Mouse (Mus musculus) heart, embryonic 13.5 days (tissue): ENCODE measurements at regions not wholly inside any gene's neighbourhood (a gene's known extent, or its start where the extent isn't known, plus 50 kb on each side); places are given as distances from the start of the nearest gene placed in this dataset.
"Not testable (repeated sequence)": the region's sequence is repeated elsewhere in the genome, so short reads cannot be mapped to it uniquely, and the experiment has no call there.

Source experiments
- ATAC-seq: fragments of 200-750 bp; cut with Nextera tagmentation; 2 replicates; pipeline ENCODE4 v1.8.0; 2017; ENCODE audit warnings: moderate TSS enrichment; ENCODE audit not compliant: insufficient number of reproducible peaks, low FRiP score, low TSS enrichment; ENCODE audit errors: extremely low read depth
- H3K27ac ChIP-seq: fragments of 300-500 bp; sonication (generic); replicated peaks from 2 replicates; pipeline ENCODE4 v1.5.1; 2015; ENCODE audit warnings: moderate library complexity, mild to moderate bottlenecking, inconsistent platforms
- H3K27me3 ChIP-seq: fragments of 300-500 bp; sonication (generic); replicated peaks from 2 replicates; pipeline ENCODE4 v1.6.1; 2015; ENCODE audit warnings: mild to moderate bottlenecking, inconsistent platforms
- H3K36me3 ChIP-seq: fragments of 300-500 bp; sonication (generic); 2 replicates; pipeline ENCODE4 v1.6.1; 2015; ENCODE audit warnings: mild to moderate bottlenecking, inconsistent platforms
- H3K4me1 ChIP-seq: fragments of 300-500 bp; sonication (generic); 2 replicates; pipeline ENCODE4 v1.6.1; 2015; ENCODE audit warnings: inconsistent platforms
- H3K4me2 ChIP-seq: fragments of 300-500 bp; sonication (generic); 2 replicates; pipeline ENCODE4 v1.6.1; 2015; ENCODE audit warnings: inconsistent platforms, mild to moderate bottlenecking, moderate library complexity
- H3K4me3 ChIP-seq: fragments of 300-500 bp; sonication (generic); 2 replicates; pipeline ENCODE4 v1.5.1; 2015; ENCODE audit warnings: moderate library complexity, mild to moderate bottlenecking, inconsistent platforms
- H3K9ac ChIP-seq: fragments of 300-500 bp; sonication (generic); 2 replicates; pipeline ENCODE4 v1.6.1; 2015; ENCODE audit warnings: inconsistent platforms, mild to moderate bottlenecking, moderate library complexity
- H3K9me3 ChIP-seq: fragments of 300-500 bp; sonication (generic); 2 replicates; pipeline ENCODE4 v1.6.1; 2016; ENCODE audit warnings: inconsistent platforms
- WGBS: fragments of 180-500 bp; shearing (Covaris S2); methylation state at CpG from one replicate; pipeline ENCODE4 v1.1.7; 2015; ENCODE audit warnings: mixed read lengths; 5-methylcytosine and 5-hydroxymethylcytosine counted together

DNA sequence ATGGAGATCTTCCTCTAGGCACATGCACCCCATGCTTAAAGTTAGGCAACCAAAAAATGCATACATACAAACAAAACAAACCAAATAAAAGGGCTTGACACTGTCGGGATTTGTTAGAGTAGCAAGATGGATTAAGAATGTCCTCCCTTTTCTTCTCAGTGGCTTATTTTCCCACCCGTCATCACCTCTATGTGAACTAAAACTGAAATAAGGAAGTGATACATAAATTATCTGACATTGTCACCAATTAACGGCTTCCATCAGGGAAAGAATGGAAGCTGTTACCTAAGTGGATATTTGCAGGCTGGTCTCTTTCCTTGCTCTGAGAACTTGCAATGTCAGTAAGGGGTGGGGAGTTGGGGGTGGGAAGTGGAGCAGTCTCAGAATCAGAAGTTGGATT is 541.5 kb downstream of the Diaph3 start:
- Histone ChIP-seq H3K4me3 (no peak overlapping the region), H3K27ac (no peak overlapping the region), H3K27me3 (no peaks in the 10 kb centered on the region), H3K9me3 (no peaks in the 10 kb centered on the region), H3K9ac (no peak overlapping the region), H3K4me1 (no peaks in the 10 kb centered on the region), H3K4me2 (no peak overlapping the region), H3K36me3 (no peaks in the 10 kb centered on the region)
- 69% methylated on average over 3 of the region's 3 CpGs for WGBS
- ATAC-seq = no peak

DNA sequence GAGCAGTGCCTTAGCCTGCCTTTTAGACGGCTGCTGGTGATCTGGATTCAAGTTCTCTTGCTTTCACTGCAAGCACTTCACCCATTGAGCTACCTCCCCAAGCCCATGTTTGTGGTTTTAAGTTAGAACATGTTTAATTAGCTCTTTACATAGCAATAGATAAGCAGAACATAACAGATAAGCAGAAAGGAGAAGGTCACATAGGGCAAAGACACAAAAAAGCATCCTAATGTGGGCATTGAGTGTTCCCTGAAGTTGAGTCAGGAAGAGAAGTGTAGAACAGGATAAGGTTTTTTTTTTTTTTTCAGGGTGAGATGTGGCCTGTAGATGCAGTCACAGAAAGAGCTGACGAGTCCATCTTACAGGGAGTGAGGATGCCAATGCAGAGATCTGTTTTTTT is 552.5 kb downstream of the Diaph3 start:
- no peak for ATAC-seq
- 62% methylated on average over 2 of the region's 2 CpGs for WGBS
- no peaks in the 10 kb centered on the region for H3K36me3 ChIP-seq

DNA sequence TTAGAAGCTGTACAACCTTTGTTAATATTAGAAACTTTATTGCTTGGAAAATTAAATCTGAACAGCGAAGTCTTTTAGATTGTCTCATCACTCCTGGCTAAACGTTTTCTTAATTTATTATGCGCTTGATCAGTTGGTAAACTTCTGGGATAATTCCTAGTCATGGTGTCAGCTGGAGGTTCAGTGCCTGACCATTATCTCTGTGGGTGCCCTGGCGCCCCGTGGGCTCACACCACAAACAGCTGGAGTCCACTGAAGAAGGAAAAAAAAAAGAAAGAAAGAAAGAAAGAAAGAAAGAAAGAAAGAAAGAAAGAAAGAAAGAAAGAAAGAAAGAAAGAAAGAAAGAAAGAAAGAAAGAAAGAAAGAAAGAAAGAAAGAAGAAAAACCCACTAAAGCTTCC is 555.1 kb downstream of the Diaph3 start:
- ATAC-seq, H3K4me3 ChIP-seq, H3K27me3 ChIP-seq, H3K4me1 ChIP-seq, H3K9ac ChIP-seq, H3K9me3 ChIP-seq, H3K36me3 ChIP-seq, H3K27ac ChIP-seq, H3K4me2 ChIP-seq: not testable (repeated sequence)
- 61% methylated on average over 5 of the region's 5 CpGs for WGBS

More for the DNA sequence above, 552.5 kb downstream of the Diaph3 start:
- Histone ChIP-seq H3K27me3 (no peaks in the 10 kb centered on the region), H3K4me1 (no peaks in the 10 kb centered on the region), H3K4me3 (no peak overlapping the region), H3K27ac (no peak overlapping the region), H3K4me2 (no peak overlapping the region), H3K9ac (no peak overlapping the region), H3K9me3 (no peaks in the 10 kb centered on the region)

DNA sequence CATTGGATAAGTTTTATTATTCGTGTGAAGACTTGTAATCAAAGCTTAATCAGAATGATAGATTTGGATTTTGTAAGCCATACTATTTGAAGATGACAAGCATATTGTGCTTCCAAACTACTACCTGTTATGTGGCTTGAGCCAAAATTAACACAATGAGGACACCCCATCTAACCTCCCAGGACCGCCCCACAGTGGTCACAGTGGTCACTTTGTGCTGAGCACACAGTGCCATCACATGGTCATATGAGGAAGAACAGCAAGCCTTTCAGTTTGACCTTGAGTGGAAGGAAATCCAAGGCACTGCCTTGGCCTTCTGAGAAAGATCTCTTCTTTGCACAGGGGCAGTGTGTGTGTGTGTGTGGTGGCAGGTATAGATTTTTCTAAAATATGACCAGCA is 578.3 kb downstream of the Diaph3 start:
- 54% methylated on average over 2 of the region's 2 CpGs for WGBS
- no peak for ATAC-seq

DNA sequence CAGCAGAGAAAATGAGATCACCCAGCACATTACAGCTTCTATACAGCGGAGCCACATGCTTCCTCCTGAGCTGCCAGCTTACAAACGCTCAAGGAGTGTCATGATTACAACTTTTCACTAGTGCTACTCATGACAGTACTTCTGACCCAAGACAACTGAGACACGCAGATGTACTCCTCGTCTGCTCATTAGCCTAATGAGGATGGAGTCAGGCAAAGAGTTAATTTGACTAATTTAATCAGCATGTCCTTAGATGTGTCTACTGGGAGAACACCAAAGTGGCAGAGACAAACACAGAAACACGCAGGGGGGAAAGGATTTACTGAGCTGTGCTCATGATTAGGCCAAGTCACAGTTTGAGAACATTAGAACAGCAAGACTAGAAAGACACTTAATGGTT is 603.0 kb downstream of the Diaph3 start:
- no peak overlapping the region for H3K9ac ChIP-seq
- H3K4me2 ChIP-seq = no peak overlapping the region
- no peaks in the 10 kb centered on the region for H3K36me3 ChIP-seq
- no peaks in the 10 kb centered on the region for H3K9me3 ChIP-seq
- 74% methylated on average over 5 of the region's 5 CpGs for WGBS
- no peaks in the 10 kb centered on the region for H3K27me3 ChIP-seq
- H3K4me3 ChIP-seq = no peak overlapping the region
- H3K27ac ChIP-seq = no peak overlapping the region
- ATAC-seq = no peak
- no peaks in the 10 kb centered on the region for H3K4me1 ChIP-seq

More for the DNA sequence above, 578.3 kb downstream of the Diaph3 start:
- Histone ChIP-seq H3K27ac (no peak overlapping the region), H3K27me3 (no peaks in the 10 kb centered on the region), H3K4me3 (no peak overlapping the region), H3K9me3 (no peaks in the 10 kb centered on the region), H3K4me1 (peaks cover 5% of the 10 kb centered on the region), H3K9ac (no peak overlapping the region), H3K4me2 (no peak overlapping the region), H3K36me3 (no peaks in the 10 kb centered on the region)

DNA sequence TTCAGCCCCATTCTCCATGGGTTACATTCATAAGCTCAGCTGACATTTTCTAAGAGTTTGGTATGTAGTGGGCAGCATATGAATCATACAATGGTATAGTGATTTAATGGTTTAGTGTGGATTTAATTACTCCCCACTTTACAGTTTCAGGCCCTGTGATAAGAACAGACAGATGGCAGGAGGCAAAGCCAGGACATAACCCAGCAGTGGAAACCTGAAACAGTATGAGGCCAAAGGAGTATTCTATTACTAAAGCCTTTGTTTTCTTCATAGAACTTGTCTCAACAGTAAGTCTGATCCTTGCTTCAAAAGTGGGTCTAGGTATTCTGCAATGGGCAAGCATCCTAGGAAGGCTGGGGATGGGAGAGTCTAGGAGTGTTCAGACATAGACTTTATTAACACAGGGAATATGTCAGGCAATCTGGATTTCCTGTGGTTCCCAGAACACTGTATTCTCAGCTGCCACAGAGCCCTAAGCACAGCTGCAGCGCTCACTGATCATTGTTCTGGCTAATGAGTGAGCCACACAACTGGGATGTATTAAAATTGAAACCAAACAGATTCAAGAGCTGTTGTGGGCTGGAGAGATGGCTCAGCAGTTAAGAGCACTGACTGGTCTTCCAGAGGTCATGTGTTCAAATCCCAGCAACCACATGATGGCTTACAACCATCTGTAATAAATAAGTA is 604.6 kb downstream of the Diaph3 start:
- no peak for ATAC-seq
- WGBS = 84% methylated on average over 1 of the region's 1 CpGs

DNA sequence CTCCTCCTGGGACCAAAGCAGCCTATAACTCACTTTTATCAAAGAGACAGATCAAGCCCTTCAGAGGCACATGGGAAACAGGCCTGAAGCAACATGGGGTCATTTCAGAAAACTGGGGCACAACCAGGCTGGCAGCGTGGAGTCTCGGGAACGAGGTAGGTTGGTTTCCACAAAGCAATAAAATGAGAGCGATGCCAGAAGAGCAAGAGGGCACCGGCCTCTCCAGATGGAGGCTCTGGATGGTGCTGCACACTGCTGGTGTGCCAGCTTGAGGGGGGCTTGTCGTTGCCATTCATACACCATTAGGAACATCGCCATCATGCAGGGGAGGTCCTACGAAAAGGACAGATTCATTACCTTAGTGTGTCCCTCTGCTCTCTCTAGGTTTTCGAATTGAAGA is 630.6 kb downstream of the Diaph3 start:
- Histone ChIP-seq H3K9me3 (no peaks in the 10 kb centered on the region), H3K9ac (no peak overlapping the region), H3K27ac (no peak overlapping the region), H3K4me1 (no peaks in the 10 kb centered on the region), H3K27me3 (no peaks in the 10 kb centered on the region), H3K4me2 (no peak overlapping the region), H3K36me3 (no peaks in the 10 kb centered on the region), H3K4me3 (no peak overlapping the region)
- WGBS = 85% methylated on average over 9 of the region's 9 CpGs
- ATAC-seq = no peak

More for the DNA sequence above, 604.6 kb downstream of the Diaph3 start:
- Histone ChIP-seq H3K4me3 (no peak overlapping the region), H3K4me2 (no peak overlapping the region), H3K4me1 (no peaks in the 10 kb centered on the region), H3K27ac (no peak overlapping the region), H3K36me3 (no peaks in the 10 kb centered on the region), H3K9ac (no peak overlapping the region), H3K9me3 (no peaks in the 10 kb centered on the region), H3K27me3 (no peaks in the 10 kb centered on the region)

DNA sequence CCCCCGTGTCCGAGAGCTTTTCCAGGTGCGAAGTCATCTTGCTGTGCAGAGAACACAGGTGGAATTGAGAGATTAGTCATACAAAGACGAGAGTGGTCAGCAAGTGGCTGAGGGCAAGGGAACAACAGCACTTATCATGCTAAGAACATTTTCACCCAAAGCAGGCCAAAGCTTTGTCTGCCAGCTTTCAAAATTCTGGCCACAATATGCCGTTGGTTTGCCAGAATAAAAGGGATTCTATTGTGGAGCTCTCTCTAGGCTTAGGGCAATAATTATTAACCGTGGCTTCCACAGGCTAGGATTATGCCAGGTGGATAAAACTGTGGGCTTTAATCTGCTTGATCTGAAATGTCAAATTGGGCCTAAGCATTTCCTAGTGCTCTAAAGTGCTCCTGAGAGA is 631.3 kb downstream of the Diaph3 start:
- no peak overlapping the region for H3K9ac ChIP-seq
- no peaks in the 10 kb centered on the region for H3K4me1 ChIP-seq
- no peak overlapping the region for H3K27ac ChIP-seq
- ATAC-seq = no peak
- H3K27me3 ChIP-seq = no peaks in the 10 kb centered on the region
- H3K36me3 ChIP-seq = no peaks in the 10 kb centered on the region
- no peak overlapping the region for H3K4me2 ChIP-seq
- WGBS = 74% methylated on average over 6 of the region's 6 CpGs
- H3K4me3 ChIP-seq = no peak overlapping the region
- H3K9me3 ChIP-seq = no peaks in the 10 kb centered on the region

DNA sequence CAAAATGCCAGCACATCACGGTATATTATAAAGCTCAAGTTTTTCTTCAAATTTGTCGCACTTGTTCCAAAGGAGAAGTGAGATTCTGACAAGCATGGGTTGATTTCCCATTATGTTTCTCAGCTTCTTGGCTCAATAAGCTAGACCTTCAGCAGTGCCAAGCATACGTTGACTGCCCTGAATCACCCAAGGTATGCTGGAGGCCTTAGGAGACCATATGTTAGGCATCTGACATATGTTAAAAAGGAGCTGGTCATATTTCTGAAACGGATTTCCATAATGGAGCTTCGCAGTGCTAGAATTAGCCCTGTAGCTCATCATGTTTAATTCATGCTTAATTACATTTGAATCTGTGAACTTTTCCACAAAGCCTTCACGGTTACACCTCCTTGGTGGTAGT is 634.7 kb downstream of the Diaph3 start:
- Histone ChIP-seq H3K27me3 (no peaks in the 10 kb centered on the region), H3K36me3 (no peaks in the 10 kb centered on the region), H3K9me3 (no peaks in the 10 kb centered on the region), H3K4me1 (no peaks in the 10 kb centered on the region), H3K4me3 (no peak overlapping the region), H3K9ac (no peak overlapping the region), H3K27ac (no peak overlapping the region), H3K4me2 (no peak overlapping the region)
- ATAC-seq = no peak
- WGBS = 74% methylated on average over 6 of the region's 6 CpGs

DNA sequence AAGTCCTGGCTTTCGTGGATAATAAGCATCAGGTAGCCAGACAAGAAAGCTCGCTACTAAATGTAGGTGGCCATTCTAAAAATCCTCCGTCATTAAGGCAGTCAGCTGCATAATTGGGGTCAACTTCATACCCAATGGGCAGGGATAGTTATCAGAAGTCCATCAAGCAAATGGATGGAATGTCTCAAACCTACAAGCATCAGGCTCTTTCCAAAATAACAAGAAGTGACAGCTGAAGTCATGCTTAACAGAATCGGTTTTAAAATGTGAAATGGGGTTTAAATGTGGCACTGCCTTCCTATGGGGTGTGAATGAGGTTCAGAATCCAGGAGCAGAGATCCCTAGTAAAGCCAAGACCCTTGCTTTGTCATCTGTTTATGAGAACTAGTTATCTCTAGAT is 650.2 kb downstream of the Diaph3 start:
- Histone ChIP-seq H3K9me3 (no peaks in the 10 kb centered on the region), H3K4me1 (peaks cover 24% of the 10 kb centered on the region), H3K4me2 (no peak overlapping the region), H3K27me3 (no peaks in the 10 kb centered on the region), H3K4me3 (no peak overlapping the region), H3K9ac (no peak overlapping the region), H3K27ac (no peak overlapping the region), H3K36me3 (no peaks in the 10 kb centered on the region)
- 71% methylated on average over 4 of the region's 4 CpGs for WGBS
- ATAC-seq = no peak

DNA sequence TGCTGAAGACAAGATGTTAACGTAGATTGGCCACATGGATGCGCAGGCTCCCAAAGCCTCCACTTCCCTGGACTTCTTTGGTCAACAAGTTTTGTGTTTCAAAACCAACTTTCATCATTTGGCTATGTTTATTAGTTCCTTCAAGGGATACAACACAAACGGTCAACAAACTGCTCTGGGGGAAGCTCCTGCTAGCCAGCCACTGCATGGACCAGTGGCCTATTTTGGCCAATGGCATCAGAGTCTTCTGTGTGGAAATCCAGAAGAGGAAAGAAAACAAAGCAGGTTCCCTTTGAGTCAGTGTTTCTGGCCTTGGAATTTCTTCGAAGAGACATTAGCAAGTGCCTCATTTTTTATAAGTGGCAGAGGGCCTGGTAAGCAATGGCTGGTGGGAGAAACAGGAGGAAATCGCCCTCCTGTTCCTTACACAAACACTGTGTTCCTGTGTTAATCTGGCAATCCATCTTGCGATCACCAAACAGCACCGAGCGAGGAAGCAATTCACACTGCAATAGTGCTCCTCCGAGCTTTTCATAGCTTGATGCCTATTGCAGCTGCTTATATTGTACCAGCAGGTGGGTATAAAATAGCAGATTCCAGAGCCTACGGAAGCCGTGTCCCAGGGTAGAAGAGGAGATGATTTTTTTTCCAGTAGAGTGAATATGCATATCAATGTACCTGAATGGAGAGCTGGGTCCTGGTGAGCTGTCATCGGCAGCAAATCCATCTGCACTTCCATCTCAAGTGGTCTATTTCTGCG is 651.0 kb downstream of the Diaph3 start:
- Histone ChIP-seq H3K36me3 (no peaks in the 10 kb centered on the region), H3K4me3 (no peak overlapping the region), H3K27me3 (no peaks in the 10 kb centered on the region), H3K9ac (0 out of 2 replicates have a peak overlapping the region, but pooled peaks have one; percentile 24), H3K4me2 (peak overlapping the region; percentile 32), H3K27ac (no peak overlapping the region), H3K4me1 (peaks cover 24% of the 10 kb centered on the region), H3K9me3 (no peaks in the 10 kb centered on the region)
- 49% methylated on average over 13 of the region's 13 CpGs for WGBS
- ATAC-seq = no peak
